Mouse (Mus musculus) frontal cortex, postnatal 25 days (tissue): Measurements from ENCODE around the gene Kin.

Experiments
- DNase-seq, 2 experiments: peaks; one replicate each; pipeline ENCODE4 v3.0.0; 2022; ENCODE audit warnings: low spot score in 2 of 2

Gene Kin

DNA sequence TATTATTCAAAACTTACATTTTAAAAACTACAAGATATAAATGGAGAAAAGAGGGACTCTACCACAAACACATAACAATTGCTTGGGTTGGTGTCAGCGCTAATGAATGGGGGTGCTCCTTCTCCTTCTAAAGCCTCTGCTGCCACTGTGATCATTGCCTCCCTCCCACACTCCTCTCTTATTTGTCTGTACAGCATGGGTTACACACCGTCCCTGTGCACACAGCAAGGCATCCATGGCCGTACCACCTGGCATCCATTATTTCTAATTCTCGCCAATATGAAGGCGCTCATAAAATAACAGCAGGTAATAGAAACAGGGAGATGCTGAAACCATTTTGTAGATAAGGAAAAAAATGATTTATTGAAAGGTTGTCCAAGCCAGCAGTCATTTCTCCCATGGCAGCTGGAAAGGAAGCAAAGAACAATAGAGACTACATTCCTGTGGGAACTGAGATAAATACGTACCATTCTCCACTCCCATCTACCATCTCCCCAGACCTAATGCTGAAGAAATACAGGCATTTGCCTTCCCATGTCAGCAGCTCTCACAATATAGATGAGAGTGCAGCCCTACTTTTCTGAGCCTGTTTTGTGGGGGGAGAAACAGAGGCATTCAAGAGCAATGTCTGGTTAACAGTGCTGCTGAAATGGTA is 28.3 kb downstream of the Kin start:
- DNase-seq = no peak

DNA sequence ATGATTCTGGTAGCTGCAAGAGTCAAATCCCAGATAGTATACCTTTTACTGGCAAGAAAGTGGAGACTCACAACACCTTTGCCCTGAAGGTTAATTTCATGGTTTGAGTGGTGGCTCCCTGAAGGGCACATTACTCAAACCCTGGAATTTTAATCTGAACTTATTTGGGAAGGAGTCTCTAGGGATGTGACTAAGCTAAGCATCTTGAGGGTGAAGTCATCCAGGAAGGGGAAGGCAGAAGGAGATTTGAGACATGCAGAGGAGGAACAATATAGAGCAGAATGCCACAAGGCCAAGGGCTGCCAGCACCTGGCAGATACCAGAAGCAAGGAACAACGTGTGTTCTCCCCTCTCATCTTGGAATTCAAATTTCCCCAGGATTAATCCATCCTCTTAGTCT is 38.4 kb downstream of the Kin start:
- no peak for DNase-seq

DNA sequence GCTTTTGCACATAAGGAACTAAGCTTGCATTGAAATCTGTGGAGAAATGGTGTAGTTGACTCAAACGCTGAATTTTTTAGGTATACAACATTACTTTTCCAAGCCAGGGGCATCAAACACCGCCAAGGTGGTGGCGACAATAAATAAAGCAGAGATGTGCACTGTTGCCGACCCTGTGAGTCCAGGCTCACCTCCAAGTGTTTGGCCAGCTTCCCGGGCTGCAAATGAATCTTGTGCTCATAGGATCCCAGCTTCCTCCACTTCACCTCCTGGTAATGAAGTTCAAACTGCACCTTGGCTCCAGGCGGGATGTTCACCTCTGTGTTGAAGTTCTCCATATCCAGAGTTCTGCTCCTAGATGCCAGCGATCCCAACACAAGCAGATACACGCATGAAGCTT is 38.9 kb downstream of the Kin start:
- DNase-seq = no peak

DNA sequence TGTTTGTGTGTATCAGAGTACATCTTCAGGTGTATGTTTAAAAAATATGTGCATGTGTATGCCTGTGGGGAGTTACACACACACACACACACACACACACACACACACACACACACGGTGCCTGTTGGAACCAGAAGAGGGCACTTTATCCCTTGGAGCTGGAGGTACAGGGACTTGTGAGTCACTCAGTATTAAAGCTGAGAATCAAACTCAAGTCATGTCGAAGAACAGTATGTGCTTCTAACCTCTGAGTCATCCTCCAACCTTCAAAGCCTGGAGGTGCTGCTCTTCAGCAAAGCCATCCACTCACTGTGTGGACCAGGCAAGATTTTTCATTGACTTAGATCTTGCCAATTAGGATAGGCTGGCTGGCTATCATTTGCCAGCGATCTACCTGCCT is 41.4 kb downstream of the Kin start:
- no peak for DNase-seq

DNA sequence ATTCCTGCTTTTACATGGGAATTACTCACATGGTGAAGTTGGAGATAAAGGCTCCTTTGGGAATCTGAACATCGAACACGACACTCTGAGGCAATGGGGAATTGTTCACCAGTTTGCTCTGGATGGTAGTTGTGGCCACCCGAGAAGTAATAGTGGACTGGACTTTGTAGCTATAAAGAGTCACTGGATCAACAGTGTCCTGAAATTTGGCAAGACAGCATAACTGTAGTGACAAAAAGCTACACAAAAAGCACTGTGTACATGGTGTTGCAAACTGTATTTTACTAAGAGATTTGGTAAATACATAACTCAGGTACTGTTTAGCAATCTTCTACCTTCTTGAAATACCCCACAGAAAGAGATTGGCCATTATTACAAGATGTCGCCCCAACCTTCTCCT is 45.7 kb downstream of the Kin start:
- no peak for DNase-seq

DNA sequence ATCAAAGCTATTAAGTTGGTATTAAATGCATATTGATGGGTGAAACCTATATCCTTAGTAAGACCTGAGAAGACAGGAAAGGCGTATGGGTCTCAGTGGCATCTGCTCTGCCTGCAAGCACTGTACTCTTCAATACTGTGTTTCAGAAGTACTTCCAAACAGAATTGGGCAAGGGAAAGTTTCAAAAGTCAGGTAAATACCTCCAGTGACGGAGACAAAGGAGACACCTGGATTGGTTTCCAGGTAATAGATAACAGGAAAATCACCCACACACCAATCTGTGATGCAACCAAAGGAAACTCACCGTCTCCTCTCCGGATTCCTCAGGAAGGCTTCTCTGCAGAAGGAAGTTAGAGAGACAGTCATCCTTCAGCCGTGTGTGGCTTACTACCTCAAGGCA is 47.1 kb downstream of the Kin start:
- no peak for DNase-seq

DNA sequence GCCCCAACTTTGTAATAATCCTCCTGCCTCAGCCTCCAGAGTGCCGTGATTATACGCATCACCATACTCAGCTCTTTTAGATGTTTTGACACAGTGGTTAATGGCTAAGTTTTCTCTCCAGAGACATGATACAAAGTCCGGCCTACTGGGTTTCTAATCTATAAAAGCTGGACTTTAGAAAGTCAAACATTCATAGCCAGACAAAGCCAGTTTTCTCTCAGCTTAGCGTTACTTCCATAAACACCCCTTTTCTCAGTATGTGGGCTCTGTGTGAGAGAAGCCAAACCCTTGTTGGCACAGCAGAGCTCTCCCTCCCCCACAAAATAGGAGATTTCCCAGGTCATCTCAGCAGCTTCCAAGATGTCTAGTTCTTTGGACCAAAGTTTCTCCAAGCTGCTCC is 48.2 kb downstream of the Kin start:
- no peak for DNase-seq

DNA sequence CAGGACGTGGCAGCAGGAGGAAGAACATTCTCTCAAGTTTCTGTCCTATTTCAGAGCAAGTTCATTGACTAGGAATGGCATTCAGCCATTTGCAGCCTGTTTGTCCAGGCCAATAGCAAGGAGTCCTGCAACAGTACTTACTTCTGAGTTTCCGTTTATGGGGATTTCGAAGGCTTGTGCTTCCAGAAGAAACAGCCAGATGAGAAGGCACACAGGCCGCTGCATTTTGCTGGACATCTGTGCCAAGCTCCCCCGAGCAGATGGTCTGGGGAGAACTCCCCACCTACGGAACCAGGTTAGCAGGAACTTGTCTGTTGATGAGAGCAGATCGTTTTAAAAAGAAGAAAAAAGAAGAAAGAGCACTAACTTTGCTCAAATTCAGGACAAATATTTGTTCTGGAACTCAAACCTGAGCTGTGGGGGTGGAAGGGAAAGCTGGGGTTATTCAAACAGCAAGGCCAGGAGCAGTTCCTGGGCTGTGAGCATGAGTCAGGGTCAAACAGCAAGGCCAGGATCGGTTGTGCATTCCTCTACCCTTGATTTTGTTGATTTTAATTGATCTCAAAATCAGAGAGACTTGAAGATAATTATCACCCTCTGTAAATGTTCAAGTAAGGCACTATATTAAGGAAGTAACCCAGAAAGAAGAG is 50.1 kb downstream of the Kin start:
- no peak for DNase-seq

DNA sequence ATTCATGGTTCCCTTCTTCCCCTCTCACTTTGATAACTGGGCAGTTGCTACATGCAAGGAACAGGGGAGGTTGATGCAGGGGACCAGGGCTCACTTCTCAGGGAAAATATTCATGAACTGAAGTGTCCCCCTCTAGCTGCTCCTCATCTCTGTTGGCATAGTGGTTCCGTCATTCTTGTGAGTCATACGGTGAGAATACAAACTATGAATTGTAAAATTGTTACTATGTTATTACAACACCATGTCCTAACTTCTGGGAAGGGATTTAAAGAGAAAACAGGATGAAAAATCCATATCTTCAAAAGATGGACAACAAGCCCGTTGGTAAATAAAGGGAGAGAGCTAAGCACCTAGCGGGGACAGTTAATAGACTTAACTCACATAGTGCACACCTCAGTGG is 50.9 kb downstream of the Kin start, which contains the start of gene Itih2:
Gene Itih2, minus strand, starts transcription at position 101 of the 400 bp plus-strand sequence.
- no peak for DNase-seq

DNA sequence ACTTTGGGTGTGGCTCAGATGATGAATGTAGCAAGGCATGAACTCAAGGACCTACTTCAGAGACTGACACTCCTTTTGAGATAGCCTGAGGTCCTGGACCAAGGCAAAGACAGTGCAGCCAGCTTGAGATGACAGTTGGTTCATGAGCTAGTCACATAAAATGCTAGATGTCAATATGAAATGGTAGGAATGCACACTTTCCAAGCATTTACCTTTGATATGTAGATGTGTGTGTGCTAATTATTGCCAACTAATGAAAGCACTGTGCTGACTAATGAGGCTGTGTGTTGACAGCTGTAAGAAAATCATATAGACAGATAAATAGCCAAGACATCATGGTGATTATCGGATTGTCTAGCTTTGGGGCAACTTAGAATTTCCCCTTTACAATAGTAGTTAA is 51.7 kb downstream of the Kin start:
- no peak for DNase-seq

DNA sequence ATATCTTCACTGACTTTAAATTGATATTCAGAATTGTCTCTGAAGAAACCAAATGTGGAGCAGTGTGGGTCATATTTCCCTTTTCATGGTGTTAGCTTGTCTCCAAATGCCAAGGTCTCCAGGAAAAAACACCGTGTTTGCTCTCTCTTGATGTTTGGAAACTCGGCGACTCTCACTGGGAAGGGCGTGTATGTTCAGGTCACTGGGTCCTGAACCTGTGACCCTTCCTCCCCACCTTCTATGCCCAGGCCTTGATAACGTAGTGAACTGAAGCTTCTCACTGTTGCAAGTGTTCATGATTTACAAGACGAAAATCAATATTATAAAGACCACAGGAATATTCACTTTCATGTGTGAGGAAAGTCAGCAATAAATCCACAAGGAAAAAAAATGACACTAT is 53.5 kb downstream of the Kin start:
- no peak for DNase-seq

DNA sequence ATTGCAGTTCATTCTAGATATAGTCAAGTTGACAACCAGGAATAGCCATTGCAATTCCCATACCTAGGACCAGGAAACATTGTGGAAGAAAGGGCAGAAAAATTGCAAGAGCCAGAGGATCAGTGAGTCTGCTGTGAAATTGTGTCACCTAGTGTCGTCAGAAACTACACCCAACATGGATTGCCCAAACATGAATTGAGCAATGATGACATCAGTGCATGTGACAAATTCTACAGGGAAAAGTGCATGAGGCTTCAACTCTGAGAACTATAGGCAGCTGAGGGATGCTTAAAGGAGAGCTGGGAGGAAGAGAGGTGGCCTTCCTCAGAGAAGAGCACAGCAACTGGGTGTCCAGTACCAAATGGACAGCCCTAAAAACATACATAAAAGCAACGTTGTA is 56.9 kb downstream of the Kin start:
- DNase-seq = no peak

DNA sequence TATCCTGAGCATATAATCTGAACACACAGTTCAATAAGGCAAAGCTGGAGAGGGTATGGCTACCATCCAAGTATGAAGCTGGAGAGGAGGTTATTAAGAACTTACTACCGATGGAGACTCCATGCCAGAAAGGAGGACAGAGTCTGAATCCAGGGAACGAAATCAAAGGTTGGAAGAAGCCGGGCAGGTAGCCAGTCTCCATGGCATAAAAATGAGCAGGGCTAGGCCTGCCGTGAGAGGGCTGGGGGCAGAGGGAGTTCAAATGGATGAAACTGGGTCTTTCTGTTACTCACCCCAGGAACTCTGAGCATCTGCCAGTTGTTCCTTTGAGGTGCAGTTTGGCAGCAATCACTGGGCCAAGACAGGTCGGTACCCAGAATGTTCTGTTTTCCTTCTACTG is 60.1 kb downstream of the Kin start:
- DNase-seq = no peak
